9 mouse cellular contexts compared by ENCODE assay signal in genomic region chr2:144009081-144009480, GRCm38 (mm10). TPM values are rescaled to one million over a fixed set of nuclear protein-coding genes. Genes with fewer than 3 reads are reported as not detected.
DNase-seq lines count a peak whose midpoint lies in the region; ATAC-seq and TF ChIP-seq lines count a peak whose summit lies in the region.
"Had no signal": no experiment of that assay in that cellular context is flagged by ENCODE, and none has a peak within 500 bp of the region (broad histone marks: within the 10 kb centered on the region; RNA-seq: fewer than 3 reads in every experiment).

No protein-coding gene starts in this region.

- DNase-seq in layer of hippocampus, adult 2 months (ENCODE audit: low spot score in 2 of 2), result no peak
- no peak for DNase-seq in layer of hippocampus, postnatal 36 days
- DNase-seq in embryonic facial prominence, embryonic 10.5 days (ENCODE audit: low spot score), result no peak
- DNase-seq in urinary bladder, postnatal 4 days (ENCODE audit: low spot score in 2 of 2), result no peak
- no peak for DNase-seq in gastrocnemius, adult 8-10 months (ENCODE audit: low spot score in 2 of 2)
- DNase-seq in retina, postnatal 1 day, result no peak

- no peak for ATAC-seq in intestine, embryonic 16.5 days
- ATAC-seq in neural tube, embryonic 13.5 days (ENCODE audit: low read depth), result no peak

- H3K4me2 ChIP-seq in intestine, embryonic 16.5 days (ENCODE audit: low read depth, low read length), result peak overlapping the region; percentile 73
- peak overlapping the region; percentile 62 for H3K4me2 ChIP-seq in neural tube, embryonic 13.5 days

- H3K36me3 ChIP-seq in embryonic facial prominence, embryonic 10.5 days (replicated peaks), result peaks cover 19% of the 10 kb centered on the region; the same call in 1 of the 2 replicates
- H3K36me3 ChIP-seq in intestine, embryonic 16.5 days (ENCODE audit: control insufficient read depth, insufficient read depth, low read length), result no peaks in the 10 kb centered on the region; the same call in 1 of the 2 replicates
- H3K36me3 ChIP-seq in neural tube, embryonic 13.5 days, result no peaks in the 10 kb centered on the region
- H3K36me3 ChIP-seq: forebrain, embryonic 12.5 days had no signal

- no peaks in the 10 kb centered on the region for H3K9me3 ChIP-seq in embryonic facial prominence, embryonic 10.5 days
- no peaks in the 10 kb centered on the region for H3K9me3 ChIP-seq in intestine, embryonic 16.5 days (ENCODE audit: control insufficient read depth, low read length)
- no peaks in the 10 kb centered on the region for H3K9me3 ChIP-seq in neural tube, embryonic 13.5 days
- H3K9me3 ChIP-seq: forebrain, embryonic 12.5 days had no signal

- H3K9ac ChIP-seq in intestine, embryonic 16.5 days (ENCODE audit: low read depth, low read length), result peak overlapping the region; percentile 98
- no peak overlapping the region for H3K9ac ChIP-seq in neural tube, embryonic 13.5 days

- H3K4me3 ChIP-seq in layer of hippocampus, adult 2 months, result no peak overlapping the region
- peak overlapping the region; percentile 92 for H3K4me3 ChIP-seq in embryonic facial prominence, embryonic 10.5 days
- H3K4me3 ChIP-seq in intestine, embryonic 16.5 days (ENCODE audit: low read length), result peak overlapping the region; percentile 97
- peak overlapping the region; percentile 87 for H3K4me3 ChIP-seq in neural tube, embryonic 13.5 days

- no peak for TF ChIP-seq CTCF in layer of hippocampus, adult 2 months (conservative IDR thresholded peaks at IDR 0.05)

- no peaks in the 10 kb centered on the region for H3K27me3 ChIP-seq in embryonic facial prominence, embryonic 10.5 days (replicated peaks; ENCODE audit: low read depth, poor library complexity, severe bottlenecking)
- no peaks in the 10 kb centered on the region for H3K27me3 ChIP-seq in intestine, embryonic 16.5 days (replicated peaks; ENCODE audit: control insufficient read depth, insufficient read depth, low read length)
- H3K27me3 ChIP-seq in neural tube, embryonic 13.5 days, result no peaks in the 10 kb centered on the region
- H3K27me3 ChIP-seq: forebrain, embryonic 12.5 days had no signal

- H3K27ac ChIP-seq in layer of hippocampus, adult 2 months, result peak overlapping the region; percentile 0; the same call in 1 of the 2 replicates
- H3K27ac ChIP-seq in embryonic facial prominence, embryonic 10.5 days (replicated peaks), result no peak overlapping the region
- peak overlapping the region; percentile 99 for H3K27ac ChIP-seq in intestine, embryonic 16.5 days (ENCODE audit: low read length)
- no peak overlapping the region for H3K27ac ChIP-seq in neural tube, embryonic 13.5 days (replicated peaks)
- H3K27ac ChIP-seq: forebrain, embryonic 12.5 days had no signal

- H3K4me1 ChIP-seq in embryonic facial prominence, embryonic 10.5 days, result peaks cover 32% of the 10 kb centered on the region
- peaks cover 57% of the 10 kb centered on the region for H3K4me1 ChIP-seq in intestine, embryonic 16.5 days (ENCODE audit: control insufficient read depth, insufficient read depth, low read length)
- H3K4me1 ChIP-seq in neural tube, embryonic 13.5 days (replicated peaks), result peaks cover 53% of the 10 kb centered on the region

- WGBS in embryonic facial prominence, embryonic 10.5 days, result 64% methylated on average over 1 of the region's 1 CpGs
- WGBS in intestine, embryonic 16.5 days, result 62% methylated on average over 1 of the region's 1 CpGs
- 88% methylated on average over 1 of the region's 1 CpGs for WGBS in neural tube, embryonic 13.5 days

RNA-seq across cellular contexts. Expression of gene Rrbp1, which starts 2.0 kb away (rescaled TPM):
- total RNA-seq in layer of hippocampus, adult 2 months (2021), result 10 to 100 TPM; 52.6 to 56.3 TPM
- 10 to 100 TPM; 59.0 to 60.4 TPM for total RNA-seq in layer of hippocampus, postnatal 36 days (2021)
- 50.7 and 57.8 TPM in 2 replicates for polyA plus RNA-seq in embryonic facial prominence, embryonic 10.5 days (2016; fragmentation: Nextera tagmentation; extraction: Ambion mirVana)
- polyA plus RNA-seq in intestine, embryonic 16.5 days (2015; fragmentation: Nextera tagmentation; extraction: Ambion mirVana), result 102 and 106 TPM in 2 replicates
- polyA plus RNA-seq in neural tube, embryonic 13.5 days (2015; fragmentation: Nextera tagmentation; extraction: Ambion mirVana), result 42.1 and 48.1 TPM in 2 replicates
- 10 to 100 TPM; 21.1 to 36.7 (median 29.5) TPM for total RNA-seq in gastrocnemius, adult 8-10 months (2022)

RNA-seq across cellular contexts. Expression of gene Banf2, which starts 23.8 kb away (rescaled TPM):
- total RNA-seq in layer of hippocampus, adult 2 months (2021), result not detected
- not detected for total RNA-seq in layer of hippocampus, postnatal 36 days (2021)
- not detected in 2 replicates for polyA plus RNA-seq in embryonic facial prominence, embryonic 10.5 days (2016; fragmentation: Nextera tagmentation; extraction: Ambion mirVana)
- polyA plus RNA-seq in intestine, embryonic 16.5 days (2015; fragmentation: Nextera tagmentation; extraction: Ambion mirVana), result not detected in 2 replicates
- polyA plus RNA-seq in neural tube, embryonic 13.5 days (2015; fragmentation: Nextera tagmentation; extraction: Ambion mirVana), result not detected in 2 replicates
- not detected for total RNA-seq in gastrocnemius, adult 8-10 months (2022)
- polyA plus RNA-seq: forebrain, embryonic 12.5 days had no signal

Comparison
In these comparisons a context has a peak if more than half of its experiments do, and no peak if none do; other contexts are left out.
1. H3K27ac ChIP-seq: peak in layer of hippocampus, adult 2 months (single experiment) and intestine, embryonic 16.5 days (single experiment); none in embryonic facial prominence, embryonic 10.5 days (single experiment) and neural tube, embryonic 13.5 days (single experiment).